Mouse (Mus musculus) left cerebral cortex, adult 2 months (tissue): Measurements from ENCODE around the gene Numb. TPM values are rescaled to one million over a fixed set of nuclear protein-coding genes. Genes with fewer than 3 reads are reported as not detected.

Source experiments
- DNase-seq, 2 experiments: peaks; one replicate each; pipeline ENCODE4 v3.0.0; 2021 to 2022; ENCODE audit warnings: low spot score in 2 of 2, mixed read lengths in 1 of 2; ENCODE audit errors: extremely low spot score in 1 of 2
- H3K27ac ChIP-seq: fragments of 200-600 bp; 2 replicates; pipeline ENCODE4 v1.8.1; 2022
- H3K4me3 ChIP-seq: fragments of 200-600 bp; 2 replicates; pipeline ENCODE4 v1.8.1; 2022
- CTCF ChIP-seq: fragments of 200-600 bp; IDR thresholded peaks from 2 replicates; pipeline ENCODE4 v1.8.1; 2022; ENCODE audit warnings: antibody characterized with exemption, mild to moderate bottlenecking, moderate library complexity
- intact Hi-C: fragments of 180-260 bp; cut with DNase I; formaldehyde crosslinking; loops from one replicate; pipeline ENCODE4 v1.15.1; 2025
- total RNA-seq, 2 experiments: library from RNA; stranded (reverse); gene quantifications; 2 replicates each; pipeline ENCODE4 v1.2.3; 2021

Numb gene
- total RNA-seq, 2 experiments from 2014 or later = 70.0 to 81.1 TPM

GRCm38 (mm10) chr12:83847877-83848276, 73.9 kb downstream of the Numb start:
- Histone ChIP-seq H3K4me3 (no peak overlapping the region), H3K27ac (no peak overlapping the region)
- intact Hi-C loops = no loop called here
- no peak for DNase-seq
- no peak for TF ChIP-seq CTCF

GRCm38 (mm10) chr12:83842678-83843440, 78.9 kb downstream of the Numb start:
- Histone ChIP-seq H3K4me3 (no peak overlapping the region), H3K27ac (no peak overlapping the region)
- intact Hi-C loops = loop anchor here (5.0 kb wide), 1 partner anchor 41 kb away; no protein-coding TSS in a partner anchor
- TF ChIP-seq CTCF = no peak
- no peak for DNase-seq

GRCm38 (mm10) chr12:83841409-83842190, 80.1 kb downstream of the Numb start:
- Histone ChIP-seq H3K4me3 (no peak overlapping the region), H3K27ac (no peak overlapping the region)
- intact Hi-C loops = loop anchor here (5.0 kb wide), 1 partner anchor 39 kb away; no protein-coding TSS in a partner anchor
- no peak for DNase-seq
- no peak for TF ChIP-seq CTCF

- no peak for DNase-seq
- no peak for TF ChIP-seq CTCF
- H3K27ac ChIP-seq = no peak overlapping the region
- H3K4me3 ChIP-seq = no peak overlapping the region
- intact Hi-C loops = no loop called here
Observed at GRCm38 (mm10) chr12:83833979-83834378, 87.8 kb downstream of the Numb start.

DNA sequence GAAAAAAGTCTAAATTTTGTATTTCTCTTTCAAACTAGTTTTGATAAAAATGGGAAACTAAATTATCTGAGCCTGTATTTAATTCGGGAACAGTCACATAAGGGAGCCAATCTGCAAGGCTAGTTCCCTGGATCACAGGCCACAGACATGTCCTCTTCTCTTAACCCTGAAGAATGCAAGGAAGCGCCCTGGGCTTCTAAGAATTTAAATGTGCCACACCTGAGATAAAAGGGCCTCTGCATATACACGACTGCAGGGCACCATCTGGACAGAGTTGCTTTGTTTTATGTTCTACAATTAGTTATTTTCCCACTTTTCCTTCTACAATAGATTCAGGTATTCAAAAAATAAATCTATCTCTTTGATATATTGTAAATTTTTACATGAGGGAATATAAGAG, 91.3 kb downstream of the Numb start:
- no peak overlapping the region for H3K27ac ChIP-seq
- intact Hi-C loops = no loop called here
- DNase-seq = no peak
- H3K4me3 ChIP-seq = no peak overlapping the region
- no peak for TF ChIP-seq CTCF

DNA sequence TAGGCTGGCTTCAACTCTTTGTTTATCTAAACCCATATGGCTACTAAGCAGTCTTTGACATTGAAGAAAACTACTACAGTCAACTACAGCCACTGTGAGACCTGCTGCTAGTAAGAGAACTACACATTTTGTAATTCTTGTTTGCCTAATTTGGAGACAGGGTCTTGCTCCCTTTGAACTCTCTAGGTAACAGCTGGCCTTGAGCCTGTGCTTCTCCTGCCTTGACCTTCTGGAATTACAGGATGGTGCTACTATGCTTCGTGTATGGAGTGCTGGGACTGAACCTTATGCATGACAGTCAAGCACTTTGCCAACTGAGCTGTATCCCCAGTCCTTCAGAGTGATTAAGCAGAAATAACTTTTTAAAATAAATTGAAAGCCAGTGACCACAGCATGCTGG, 105.1 kb downstream of the Numb start:
- no peak for TF ChIP-seq CTCF
- H3K27ac ChIP-seq = no peak overlapping the region
- no peak overlapping the region for H3K4me3 ChIP-seq
- no peak for DNase-seq
- intact Hi-C loops = no loop called here

DNA sequence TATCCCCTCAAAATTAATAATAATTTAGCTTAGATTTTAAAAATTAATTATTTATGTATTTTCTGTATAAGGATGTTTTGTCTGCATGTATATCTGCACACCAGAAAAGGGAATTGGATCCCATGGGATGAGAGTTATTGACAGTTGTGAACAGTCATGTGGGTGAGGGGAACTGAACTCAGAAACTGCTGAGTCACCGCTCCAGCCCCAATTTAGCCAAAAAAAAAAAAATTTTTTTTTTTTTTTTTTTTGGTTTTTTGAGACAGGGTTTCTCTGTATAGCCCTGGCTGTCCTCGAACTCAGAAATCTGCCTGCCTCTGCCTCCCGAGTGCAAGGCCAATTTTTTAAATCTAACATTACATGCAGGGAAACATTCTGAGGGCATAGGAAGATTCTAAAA, 109.8 kb downstream of the Numb start:
- no peak for DNase-seq
- Histone ChIP-seq H3K27ac (no peak overlapping the region), H3K4me3 (no peak overlapping the region)
- intact Hi-C loops = no loop called here
- no peak for TF ChIP-seq CTCF

DNA sequence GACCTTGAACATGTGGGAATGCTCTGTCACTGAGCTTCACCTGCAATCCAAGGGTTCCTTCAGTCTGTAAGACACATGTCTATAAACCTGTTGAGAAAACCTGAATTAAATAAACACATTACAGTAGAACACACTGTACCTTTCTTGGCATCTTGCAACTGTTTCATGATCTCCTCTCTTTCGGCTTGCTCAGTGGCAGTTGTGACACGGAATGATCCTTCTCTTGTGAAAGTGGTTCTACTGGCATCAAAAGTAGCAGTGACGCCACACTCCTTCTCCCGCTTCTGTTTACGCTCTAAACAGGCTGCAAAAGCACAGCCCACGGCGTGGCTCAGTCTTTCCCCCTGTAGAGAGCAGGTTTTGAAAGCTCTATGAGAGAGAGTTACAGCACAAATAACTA, 118.1 kb downstream of the Numb start:
- DNase-seq = no peak
- Histone ChIP-seq H3K27ac (no peak overlapping the region), H3K4me3 (no peak overlapping the region)
- TF ChIP-seq CTCF = no peak
- intact Hi-C loops = loop anchor here (5.0 kb wide), 1 partner anchor 39 kb away; no protein-coding TSS in a partner anchor

DNA sequence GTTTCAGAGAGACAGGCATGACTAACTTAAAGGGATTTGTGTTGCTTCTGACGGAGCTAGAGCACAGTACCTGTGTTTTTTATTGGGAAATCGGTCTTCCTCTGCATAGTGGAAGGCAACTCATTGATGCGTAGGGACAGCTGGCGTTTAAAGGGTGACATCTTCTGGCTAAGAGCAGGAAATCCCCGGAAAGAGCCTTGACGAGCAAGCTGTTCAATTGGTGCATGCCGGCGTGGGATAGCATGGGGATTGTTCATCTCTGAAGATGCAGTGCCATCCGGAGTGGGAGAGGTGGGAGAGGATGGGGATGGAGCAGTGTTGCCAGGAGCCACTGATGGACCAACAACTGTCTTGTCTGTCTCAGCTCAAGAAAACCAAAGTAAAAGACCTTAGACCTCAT, 120.8 kb downstream of the Numb start:
- intact Hi-C loops = loop anchor here (5.0 kb wide), 1 partner anchor 41 kb away; no protein-coding TSS in a partner anchor
- Histone ChIP-seq H3K27ac (no peak overlapping the region; the same call in 1 of the 2 replicates), H3K4me3 (no peak overlapping the region)
- DNase-seq = peak in 1 of 2 experiments; percentile 45
- TF ChIP-seq CTCF = peak; percentile 33

DNA sequence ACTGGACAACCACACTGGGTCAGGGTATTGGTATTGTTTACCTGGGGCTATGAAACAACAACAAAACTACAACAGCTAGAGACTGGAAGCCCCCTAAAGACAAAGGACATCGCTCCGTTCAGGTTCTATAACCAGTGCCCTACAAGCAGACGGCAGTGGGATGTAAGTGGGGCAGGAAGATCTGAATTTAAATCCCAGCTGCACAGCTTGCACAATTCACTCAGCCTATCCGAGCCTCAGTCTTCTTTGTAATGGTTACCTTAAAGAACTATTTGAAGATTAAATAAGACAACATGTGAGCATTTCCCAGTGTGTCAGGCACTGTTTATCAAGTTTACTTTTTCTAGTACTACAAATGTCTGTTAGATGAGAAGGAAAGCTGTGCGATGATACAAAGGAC, 123.4 kb downstream of the Numb start:
- intact Hi-C loops = no loop called here
- Histone ChIP-seq H3K4me3 (no peak overlapping the region), H3K27ac (no peak overlapping the region; the same call in 1 of the 2 replicates)
- no peak for TF ChIP-seq CTCF
- DNase-seq = no peak

DNA sequence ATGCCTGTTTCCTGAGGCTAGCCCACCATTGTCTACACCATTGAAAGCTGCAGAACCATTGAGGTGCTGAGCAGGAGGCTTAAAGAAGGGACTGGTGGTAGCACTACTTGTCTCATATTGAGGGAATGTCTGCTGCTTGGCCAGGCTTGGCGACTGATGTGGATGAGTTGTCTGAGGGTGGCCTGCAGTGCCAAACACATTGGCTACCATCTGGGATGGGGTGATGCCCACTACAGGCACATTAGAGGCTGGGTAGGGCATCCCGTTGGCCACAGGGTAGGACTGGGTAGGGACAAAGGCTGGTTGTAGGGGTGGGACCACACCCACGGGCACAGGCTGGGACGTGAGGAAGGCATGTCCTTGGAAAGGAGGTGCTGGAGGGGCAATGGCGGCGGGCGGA, 126.1 kb downstream of the Numb start:
- H3K27ac ChIP-seq = no peak overlapping the region
- no peak overlapping the region for H3K4me3 ChIP-seq
- intact Hi-C loops = no loop called here
- DNase-seq = no peak
- TF ChIP-seq CTCF = no peak

GRCm38 (mm10) chr12:83795051-83795450, 126.7 kb downstream of the Numb start:
- no peak for TF ChIP-seq CTCF
- intact Hi-C loops = no loop called here
- DNase-seq = no peak
- no peak overlapping the region for H3K4me3 ChIP-seq
- no peak overlapping the region for H3K27ac ChIP-seq
